Mouse (Mus musculus): Measurements from ENCODE around the gene B230217C12Rik.
A peak's percentile ranks its signal among the peaks of the same experiment; 100 is the strongest.

Gene B230217C12Rik

DNA sequence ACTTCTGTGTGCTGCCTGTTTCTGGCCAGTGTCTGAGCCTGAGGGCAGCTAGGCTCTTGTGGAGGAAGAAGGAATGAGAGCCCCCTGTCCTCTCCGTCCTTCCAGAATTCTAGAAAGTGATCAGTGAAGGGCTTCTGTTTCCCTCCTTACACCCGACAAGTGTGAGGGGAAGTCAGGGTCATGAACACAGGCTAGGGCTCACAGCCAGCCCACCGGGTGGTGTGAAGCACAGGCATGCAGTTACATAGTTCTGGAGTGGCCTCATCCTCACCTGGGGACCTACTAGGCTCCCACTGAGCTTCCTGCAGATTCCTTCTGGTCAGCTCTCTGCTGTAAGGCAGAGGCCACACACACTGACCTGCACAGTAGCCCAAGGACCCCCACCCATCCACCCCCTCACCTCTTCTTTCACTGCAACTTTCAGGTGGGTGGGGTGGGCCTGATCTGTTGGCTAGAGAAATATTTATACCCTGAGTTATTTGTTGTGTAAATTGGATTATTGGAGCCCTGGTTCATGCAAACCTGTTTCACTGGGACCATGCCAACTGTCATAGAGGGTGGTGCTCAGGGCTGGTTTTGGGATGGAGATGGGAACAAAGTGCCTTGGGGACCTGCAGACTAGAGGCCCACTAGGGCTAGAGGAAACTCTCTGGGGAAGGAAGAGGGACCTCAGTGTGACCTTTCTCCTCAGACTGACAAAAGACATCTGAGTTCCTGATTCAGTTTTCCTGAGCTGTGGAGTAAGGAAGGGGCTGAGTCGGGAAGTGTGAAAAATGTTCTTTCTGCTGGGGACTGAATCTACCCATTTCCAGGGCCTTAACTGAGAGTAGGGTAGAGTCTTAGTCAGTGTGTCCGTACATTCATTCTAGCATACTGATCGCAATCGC, 31.1 kb upstream of the B230217C12Rik start:
- DNase-seq, result peak in 1 of 2 experiments; percentile 33

DNA sequence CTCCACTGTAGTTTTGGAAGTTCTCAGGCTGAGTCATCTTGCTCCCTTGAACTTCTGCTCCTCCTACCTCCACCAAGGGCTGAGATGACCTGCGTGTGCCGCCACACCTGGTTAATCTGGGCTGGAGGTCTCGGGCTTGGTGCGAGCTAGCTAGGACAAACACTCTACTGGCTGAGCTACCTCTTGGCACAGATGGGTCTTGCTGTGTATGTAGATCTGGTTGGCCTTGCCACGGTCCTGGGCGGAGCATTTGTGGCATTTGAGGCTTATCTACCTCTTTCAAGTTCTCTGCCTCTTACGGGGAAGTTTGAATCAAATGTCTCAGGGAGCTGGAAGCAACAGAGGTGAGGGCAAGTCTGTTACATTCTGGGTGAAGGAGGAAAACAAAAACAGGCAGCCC, 30.2 kb upstream of the B230217C12Rik start:
- DNase-seq, result peak; percentile 35 to 57

DNA sequence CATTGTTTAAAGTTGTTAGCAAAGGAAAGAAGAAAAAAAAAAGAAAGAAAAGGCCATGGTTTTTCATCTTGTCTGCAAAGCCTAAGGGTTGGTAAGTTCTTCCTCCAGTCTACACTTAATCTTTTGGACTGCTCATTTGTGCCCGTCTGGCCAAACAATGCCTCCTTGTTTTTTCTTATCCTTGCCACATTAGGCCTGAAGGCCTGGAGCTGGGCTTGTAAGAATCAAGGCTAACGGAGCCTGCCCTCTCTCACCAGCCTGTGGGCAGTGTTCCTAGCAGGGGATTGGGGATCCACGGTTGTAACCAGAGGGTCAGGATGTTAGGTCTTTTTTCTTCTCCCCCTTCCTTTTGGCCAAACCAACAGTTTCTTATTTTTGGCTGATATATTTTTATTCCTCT, 29.6 kb upstream of the B230217C12Rik start:
- DNase-seq, result no peak

DNA sequence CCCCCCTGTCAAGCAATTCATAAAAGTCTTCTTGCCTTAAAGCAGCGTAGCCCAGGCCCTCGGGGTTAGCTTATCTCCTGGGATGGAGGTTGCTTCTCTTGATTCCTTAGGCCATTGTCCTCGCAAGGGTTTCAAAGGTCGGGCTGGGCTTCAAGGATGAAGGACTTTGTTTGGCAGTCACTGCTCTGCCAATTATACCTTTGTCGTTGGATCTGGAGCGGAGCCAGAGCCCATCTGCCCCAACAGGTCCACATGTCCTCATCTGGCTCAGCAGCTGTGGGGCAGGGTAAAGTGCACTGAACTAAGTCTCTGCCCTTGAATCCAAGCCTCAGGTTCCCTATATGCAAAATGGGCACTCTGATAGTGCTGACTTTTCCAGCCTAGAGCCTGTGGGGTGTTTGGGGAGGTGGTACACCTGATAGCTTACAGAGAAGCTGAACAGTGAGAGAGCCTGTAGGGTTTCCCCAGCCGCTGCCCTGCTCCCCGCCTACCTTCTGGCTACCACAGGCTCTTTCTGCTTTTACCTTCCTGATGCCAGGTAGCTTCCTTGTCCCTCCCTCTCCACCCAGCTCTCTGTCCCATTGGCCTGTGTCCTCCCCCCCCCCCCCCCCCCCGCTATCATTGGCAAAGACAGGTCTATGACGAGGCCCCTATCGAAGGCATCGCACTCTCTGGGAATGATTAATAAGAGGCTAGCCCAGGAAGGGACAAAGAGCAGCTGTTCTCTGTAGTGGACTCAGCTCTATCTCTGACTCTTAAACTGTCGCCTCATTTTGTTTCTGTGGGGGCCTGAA, 28.8 kb upstream of the B230217C12Rik start:
- DNase-seq, result peak in 1 of 2 experiments; percentile 39

DNA sequence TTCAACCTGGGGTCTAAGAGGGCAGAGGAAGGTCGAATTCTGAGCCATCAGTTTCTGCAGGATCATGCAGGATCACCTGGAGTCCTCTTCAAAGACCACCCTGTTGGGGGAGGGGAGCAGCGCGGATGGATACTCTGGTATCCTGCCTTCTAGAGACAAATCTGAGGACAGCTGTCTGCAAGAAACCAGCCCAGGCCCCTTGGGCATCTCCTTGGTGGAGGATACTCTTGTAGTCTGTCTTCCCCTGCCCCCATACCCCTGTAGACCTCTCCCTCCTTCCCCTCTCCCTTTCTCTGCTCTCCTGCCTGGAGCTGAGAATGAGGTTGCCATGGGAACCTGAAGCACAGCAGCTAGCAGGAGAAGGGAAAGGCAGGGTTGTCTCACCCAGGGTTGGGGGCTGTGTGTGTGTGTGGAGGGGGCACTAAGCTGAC, 28.1 kb upstream of the B230217C12Rik start:
- DNase-seq, result peak in 1 of 2 experiments; percentile 46

DNA sequence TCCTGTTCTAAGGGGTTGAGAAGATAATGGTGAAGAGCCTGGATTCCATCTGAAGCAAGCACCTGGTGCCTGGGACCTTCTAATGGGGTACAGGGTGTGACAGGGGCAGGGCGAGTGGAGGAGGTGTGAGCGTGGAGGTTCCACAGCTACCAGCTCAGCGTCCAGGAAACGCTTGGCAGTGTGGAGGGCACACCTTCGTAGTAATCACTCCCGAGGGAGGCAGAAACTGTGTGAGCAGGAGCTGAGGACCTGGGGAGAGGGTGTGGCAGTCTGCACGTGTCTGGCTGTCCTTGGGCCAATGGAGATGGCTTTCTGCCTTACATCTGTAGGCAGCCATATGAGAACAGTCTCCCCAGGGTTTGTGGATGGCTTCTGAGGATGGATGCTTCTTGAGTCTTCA, 27.5 kb upstream of the B230217C12Rik start:
- no peak for DNase-seq

DNA sequence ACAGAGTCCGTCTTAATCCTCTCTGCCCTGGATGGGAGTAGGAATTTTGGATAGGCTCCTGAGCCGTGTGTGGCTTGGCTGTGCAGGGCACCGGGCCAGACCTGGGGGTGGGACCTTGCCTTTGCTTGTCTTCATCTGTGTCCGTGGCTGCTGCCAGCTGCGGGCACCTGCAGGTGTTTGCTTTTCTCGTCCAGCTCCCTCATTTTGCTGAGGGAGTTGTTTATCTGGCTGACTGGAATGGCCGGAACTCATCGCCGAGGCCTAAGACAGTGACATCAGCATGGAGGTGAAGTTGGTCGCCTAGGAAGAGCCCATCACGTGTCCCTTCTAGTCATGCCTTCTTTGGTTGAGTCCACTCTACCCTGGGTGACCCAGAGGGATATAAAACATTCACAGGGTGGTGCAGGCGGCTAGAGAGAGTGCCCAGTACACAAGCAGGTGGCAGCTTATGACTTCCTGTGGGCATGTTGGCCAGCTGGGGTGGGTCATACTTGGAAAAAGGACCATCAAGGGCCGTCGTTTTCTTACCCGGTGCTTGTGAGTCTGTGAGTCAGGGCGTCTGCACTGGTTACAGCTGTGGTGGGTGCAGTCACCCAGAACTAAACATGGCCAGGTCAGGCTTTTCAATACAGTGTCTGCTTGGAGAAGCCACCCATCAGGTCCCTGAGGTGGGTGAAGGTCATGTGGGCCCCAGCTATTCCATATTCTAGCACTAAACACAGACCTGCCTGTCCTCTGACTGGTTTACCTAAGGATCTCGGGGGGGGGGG, 26.6 kb upstream of the B230217C12Rik start:
- peak in 1 of 2 experiments; percentile 57 for DNase-seq

DNA sequence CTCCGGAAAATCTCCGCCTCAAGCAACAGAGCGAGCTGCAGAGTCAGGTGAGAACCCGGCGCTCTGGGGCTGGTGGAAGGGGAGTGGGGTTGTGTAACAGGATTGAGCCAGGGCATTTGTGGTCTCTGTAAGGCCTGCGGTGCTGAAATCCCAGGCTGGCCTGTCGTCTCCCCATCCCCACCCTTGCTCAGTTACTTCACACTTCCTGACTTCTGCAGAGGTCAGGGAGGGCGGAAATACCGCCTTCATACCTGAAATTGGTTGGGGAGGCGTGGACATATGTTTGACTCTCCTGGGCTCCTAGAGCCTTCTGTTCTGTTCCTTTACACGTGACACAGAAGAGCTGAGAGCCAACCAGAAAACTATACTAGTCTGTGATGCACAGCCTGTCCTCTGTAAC, 24.8 kb upstream of the B230217C12Rik start:
- DNase-seq, result no peak

DNA sequence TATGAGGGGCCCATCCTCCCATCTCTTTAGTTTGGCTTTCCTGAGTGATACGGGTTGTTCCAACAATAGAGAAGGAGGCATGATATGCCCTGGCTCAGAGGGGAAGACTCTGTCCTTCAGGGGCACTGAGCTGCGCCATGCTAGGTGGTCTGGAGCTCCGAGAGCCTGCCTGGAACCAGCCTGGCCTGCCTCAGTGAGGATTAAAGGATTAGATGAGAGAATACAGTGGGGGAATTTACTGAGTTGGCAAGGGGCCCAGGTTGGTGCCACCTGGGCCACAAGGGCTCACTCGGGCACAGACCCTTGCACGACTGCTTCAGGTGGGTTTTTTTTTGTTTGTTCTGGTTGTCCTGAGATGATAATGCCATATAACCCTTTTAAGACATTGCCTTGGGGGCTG, 24.4 kb upstream of the B230217C12Rik start:
- peak in 1 of 2 experiments; percentile 49 for DNase-seq

DNA sequence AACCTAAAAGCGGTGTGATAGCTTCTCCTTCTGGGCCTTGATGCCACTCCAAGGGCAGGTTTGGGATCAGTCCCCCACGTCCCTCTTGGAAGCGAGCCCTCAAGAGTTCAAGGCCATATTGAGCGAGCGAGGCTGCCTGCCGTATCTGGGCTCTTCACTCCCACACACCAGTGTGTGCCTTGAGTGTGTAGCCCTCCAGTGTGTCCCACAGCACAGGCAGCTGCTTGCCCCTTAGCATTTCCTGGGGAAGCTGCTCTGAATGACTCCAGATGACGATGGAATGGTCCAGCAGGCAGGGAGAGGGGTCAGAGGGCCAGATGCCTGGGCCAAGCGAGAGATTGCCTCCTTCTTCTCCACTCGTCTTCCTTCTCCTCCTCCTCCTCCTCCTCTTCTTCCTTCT, 23.7 kb upstream of the B230217C12Rik start:
- DNase-seq, result no peak

DNA sequence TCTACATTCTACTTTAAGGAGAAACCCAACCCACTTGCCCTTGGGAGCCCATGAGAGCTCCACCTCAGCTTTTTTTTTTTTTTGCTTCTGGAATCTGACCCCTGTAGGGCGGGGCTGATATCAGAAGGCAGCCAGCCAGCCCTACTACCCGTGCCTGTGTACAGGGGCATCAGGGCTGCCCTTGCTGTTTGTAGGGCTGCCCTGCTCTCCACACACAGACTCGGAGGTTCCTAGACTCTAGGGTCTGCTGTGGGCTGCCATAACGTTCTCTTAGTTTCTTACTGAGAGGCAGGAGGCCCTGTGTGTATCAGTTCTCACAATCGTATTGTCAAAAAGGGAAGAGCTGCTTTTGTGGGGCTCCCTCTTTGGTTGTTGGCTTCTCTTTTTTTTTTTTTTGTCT, 23.2 kb upstream of the B230217C12Rik start:
- DNase-seq, result no peak

DNA sequence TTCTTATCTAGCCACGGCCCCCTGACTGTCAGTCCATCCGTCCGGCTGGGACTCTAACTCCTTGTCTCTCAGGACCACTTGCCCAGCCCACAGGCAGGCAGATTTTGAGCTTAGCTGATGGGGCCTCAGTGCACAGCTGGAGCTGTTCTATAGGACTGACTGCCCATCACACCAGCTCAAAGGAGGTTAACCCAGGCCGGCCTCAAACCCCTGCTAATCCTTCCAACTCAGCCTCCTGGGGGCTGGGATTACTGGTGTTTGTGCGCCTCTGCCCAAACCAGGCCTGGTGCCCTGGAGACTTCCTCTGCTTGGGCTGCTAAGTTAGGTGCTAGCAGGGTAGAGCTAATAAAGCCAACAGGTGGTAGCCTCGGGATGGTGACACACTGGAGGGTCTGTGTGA, 22.6 kb upstream of the B230217C12Rik start:
- DNase-seq, result no peak

DNA sequence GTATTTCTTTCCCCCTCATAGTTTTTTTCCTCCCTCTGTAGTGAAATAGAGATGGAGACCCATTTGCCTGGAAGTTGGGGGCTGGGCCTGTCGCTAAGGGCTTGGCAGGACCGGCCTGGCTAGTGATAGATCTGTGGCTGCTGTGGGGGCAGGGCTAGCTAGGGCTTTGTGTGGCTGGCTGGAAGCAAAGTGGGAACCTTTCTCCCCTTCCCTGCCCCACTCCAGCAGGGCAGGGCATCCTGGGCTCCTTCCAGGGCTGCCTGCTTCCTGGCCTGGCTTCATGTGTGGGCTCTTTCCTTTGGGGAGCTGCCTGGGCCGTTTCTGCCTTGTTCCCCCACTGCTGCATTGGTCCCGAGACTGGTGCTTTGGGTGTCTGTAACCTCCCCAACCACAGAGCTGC, 22.0 kb upstream of the B230217C12Rik start:
- DNase-seq, result peak; percentile 56 to 68

DNA sequence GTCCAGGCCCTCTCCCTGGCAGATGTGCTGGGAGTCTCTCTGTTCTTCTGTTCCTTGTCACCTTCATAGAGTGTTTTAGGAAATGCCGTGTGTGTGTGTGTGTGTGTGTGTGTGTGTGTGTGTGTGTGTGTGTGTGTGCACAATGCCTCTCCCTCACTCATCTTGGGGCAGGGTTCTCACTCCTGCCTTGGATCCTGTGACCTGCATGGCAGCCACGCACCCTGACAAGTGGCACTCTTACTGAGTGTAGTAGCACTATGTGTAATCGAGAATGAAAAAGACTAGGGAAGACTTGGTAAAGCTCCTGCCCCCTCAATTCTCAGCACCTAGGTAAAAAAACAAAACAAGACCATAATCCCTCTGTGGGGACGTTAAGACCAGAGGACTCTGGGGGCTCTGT, 21.5 kb upstream of the B230217C12Rik start:
- no peak for DNase-seq

DNA sequence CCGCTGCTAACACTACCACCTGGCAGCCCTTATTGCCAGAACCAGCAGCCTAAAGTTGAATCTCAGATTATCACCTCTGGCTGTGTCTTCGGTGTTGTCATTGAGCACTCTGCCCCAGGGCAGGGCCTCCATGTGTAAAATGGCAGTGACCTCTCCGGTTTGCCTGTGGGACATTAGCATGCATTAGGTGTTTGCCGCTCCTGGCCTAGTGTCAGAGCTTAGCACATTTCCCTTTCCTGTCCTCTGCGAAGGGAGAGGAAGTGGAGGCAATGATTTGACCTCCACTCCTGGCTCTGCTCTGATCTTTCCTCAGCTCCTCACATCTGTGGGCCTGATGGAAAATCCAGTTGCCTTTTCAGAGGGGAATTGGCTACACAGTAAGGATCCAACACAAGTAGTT, 20.7 kb upstream of the B230217C12Rik start:
- no peak for DNase-seq

DNA sequence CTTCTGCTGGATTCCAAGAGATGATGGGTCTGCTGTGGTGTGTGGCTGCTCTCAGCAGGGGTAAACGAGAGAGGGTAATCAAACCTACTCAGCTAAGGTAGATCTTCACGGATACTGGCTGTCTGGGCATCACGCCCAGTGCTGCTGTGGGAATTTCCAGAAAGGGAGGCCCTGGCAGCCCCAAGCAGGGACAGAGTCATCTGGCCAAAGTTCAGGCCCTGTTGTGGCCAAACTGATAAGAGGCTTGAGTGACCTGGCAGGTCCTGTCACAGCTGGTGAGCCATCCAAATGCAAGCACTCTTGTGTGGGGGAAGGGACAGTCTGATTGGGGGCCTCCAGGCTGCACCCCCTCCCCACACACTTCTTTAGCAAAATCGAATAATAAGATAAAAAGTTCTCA, 19.7 kb upstream of the B230217C12Rik start:
- DNase-seq, result peak; percentile 57 to 65

DNA sequence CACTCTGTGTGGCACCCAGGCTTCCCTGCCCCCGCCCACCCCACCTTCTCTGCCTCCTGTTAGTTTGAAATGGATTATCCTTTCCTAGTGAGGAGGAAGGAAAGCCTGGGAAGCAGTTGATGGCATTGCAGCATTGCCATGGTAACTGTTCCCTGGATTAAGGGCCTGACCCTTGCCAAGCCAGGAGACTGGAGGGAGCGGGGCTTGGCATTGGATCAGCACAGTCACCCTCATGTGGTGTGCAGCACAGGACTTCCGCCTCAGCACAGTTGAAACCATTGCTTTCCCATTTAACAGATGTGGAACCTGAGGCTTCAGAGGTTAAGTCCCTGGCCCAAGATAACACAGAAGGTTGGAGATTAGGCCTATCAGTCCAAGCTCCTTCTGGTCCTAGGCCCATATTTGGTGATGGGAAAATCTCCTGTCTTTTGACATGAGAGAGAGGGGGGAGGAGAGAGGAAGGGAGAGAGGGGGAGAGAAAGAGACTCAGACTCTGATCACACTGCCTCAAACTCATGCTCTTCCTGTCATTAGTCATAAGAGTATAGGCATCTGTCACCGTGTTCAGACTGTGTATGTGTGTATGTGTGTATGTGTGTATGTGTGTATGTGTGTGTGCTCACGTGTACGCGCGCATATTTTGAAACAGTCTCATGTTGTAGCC, 19.0 kb upstream of the B230217C12Rik start:
- peak in 1 of 2 experiments; percentile 47 for DNase-seq

DNA sequence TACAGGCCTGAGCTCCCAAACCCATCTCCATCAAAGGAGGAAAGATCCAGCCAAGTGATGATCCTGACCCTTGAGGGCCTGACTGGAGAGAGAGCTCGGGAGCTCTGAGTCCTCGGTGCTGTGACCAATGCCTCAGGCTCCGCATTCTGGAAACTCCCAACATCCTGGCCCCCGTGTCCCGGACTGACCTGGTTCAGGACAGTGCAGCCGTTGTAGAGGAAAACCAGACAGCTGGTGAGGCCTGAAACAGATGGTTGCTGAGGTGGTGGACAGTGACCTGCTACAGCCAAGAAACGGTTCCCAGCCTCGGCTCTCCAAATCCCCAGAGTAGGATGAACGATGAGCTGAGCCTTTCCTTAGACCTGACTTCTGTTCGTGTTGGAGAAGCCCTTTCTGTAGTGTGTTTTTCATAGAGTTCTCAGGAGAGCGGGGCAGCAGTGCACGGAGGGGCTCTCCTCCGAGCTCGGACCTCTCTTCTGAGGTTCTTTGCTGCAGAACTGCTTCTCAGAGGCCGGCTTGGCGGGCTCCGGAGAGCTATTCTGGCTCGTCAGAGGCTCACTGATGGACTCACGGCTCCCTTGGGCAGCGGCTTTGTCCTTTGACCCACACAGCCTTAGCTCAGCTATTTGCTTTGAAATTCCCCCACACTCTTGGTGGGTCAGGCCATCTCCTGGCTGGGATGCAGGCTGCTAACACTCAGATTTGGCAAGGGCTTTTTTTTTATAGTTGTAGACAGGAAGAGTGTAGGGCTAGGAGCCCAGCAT, 17.6 kb upstream of the B230217C12Rik start:
- peak; percentile 64 to 77 for DNase-seq

DNA sequence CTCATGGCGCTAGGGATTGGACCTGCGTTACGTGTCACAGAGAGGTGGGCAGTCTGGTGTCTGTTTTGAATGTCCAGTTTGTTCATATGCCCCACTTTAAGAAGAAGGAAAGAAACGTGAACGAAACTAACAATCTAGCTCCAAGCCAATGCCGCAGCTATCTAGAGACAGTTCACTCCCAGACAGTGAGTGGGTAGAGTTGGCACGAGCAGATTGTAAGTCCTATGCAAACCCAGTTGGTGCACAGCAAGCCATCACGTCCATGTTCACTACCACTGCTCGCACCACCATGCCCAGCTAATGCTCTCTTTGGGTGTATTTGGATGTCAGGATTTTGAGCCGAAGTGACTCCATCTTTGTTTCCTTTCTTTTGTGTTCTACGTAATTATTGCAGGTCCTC, 16.4 kb upstream of the B230217C12Rik start:
- no peak for DNase-seq

DNA sequence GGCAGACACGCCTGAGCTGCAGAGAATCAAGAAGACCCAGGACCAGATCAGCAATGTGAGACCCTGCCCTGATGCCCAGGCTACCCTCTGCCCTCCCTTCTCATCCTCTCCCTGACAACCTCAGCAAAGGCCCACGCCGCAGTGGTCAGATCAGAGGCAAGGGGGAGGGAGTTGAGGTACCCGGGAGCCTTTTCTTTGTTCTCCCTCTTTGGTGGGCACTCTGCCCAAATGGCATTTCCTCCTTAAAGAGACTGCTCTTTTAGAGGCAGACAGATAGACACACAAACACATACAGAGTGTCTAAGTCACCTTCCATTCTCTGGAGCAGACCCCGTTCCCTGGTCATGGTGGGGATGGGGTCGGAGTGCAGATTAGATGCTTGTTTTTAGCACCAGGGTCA, 15.7 kb upstream of the B230217C12Rik start:
- no peak for DNase-seq

DNA sequence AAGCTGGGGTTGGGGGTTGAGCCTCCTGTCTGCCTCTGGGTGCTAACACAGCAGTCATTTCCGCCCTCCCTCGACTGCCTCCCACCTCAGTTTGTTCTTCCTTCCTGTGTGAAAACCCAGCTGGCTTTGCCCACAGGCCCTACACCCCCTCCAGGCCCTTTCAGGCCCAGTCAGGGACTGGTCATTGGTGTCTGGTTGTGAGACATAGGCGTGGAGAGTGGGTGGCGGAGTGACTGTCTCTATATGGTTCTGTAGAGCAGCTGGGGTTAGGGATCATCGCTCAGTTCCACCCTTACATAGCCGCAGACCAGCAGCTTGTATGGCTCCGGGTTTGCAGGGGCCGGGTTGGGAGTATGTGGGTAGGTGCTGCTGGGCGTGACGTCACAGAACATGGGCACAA, 15.3 kb upstream of the B230217C12Rik start:
- no peak for DNase-seq

DNA sequence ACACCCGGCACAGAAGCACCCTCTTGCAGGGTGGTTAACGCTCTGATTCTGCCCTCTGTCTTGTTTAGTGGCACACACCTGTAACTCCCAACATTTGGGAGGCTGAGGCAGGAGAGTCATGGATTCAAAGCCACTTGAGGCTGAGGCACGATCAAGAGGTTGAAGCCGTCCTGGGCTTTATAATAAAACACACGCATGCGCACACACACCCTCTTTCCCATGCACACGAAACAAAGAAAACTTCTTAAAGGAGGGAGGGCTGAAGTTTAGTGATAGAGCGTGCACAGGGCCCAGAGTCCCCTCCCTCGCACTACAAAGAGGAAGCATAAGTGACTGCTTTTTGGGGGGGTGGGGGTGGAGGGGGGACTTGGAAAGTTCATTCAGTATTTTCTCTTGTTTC, 14.6 kb upstream of the B230217C12Rik start:
- DNase-seq, result no peak

Data from cerebellum, postnatal 14 days (tissue).